Mouse (Mus musculus) intestine, postnatal 0 days (tissue): ENCODE data around the gene Kcnma1. TPM values are rescaled to one million over a fixed set of nuclear protein-coding genes. Genes with fewer than 3 reads are reported as not detected.

Experiments
- ATAC-seq: fragments of 200-750 bp; cut with Nextera tagmentation; 2 replicates; pipeline ENCODE4 v1.8.0; 2017; ENCODE audit warnings: mild to moderate bottlenecking, moderate TSS enrichment, moderate library complexity
- H3K27ac ChIP-seq: fragments of 300-500 bp; sonication (generic); 2 replicates; pipeline ENCODE4 v1.5.1; 2014; ENCODE audit warnings: mild to moderate bottlenecking, low read depth, low read length, moderate library complexity
- H3K27me3 ChIP-seq: fragments of 300-500 bp; sonication (generic); replicated peaks from 2 replicates; pipeline ENCODE4 v1.6.1; 2014; ENCODE audit warnings: low read length, mixed read lengths; ENCODE audit not compliant: control insufficient read depth, insufficient read depth
- H3K36me3 ChIP-seq: fragments of 300-500 bp; sonication (generic); 2 replicates; pipeline ENCODE4 v1.6.1; 2014; ENCODE audit warnings: mild to moderate bottlenecking, moderate library complexity; ENCODE audit not compliant: control insufficient read depth, insufficient read depth
- H3K4me1 ChIP-seq: fragments of 300-500 bp; sonication (generic); replicated peaks from 2 replicates; pipeline ENCODE4 v1.6.1; 2014; ENCODE audit warnings: antibody characterized with exemption, low read length, mixed read lengths; ENCODE audit not compliant: control insufficient read depth, insufficient read depth
- H3K4me2 ChIP-seq: fragments of 300-500 bp; sonication (generic); replicated peaks from 2 replicates; pipeline ENCODE4 v1.6.1; 2014; ENCODE audit warnings: low read depth, mild to moderate bottlenecking, moderate library complexity
- H3K4me3 ChIP-seq: fragments of 300-500 bp; sonication (generic); 2 replicates; pipeline ENCODE4 v1.5.1; 2014; ENCODE audit warnings: low read depth, low read length
- H3K9ac ChIP-seq: fragments of 300-500 bp; sonication (generic); 2 replicates; pipeline ENCODE4 v1.6.1; 2014; ENCODE audit warnings: mild to moderate bottlenecking, low read depth, low read length
- H3K9me3 ChIP-seq: fragments of 300-500 bp; sonication (generic); 2 replicates; pipeline ENCODE4 v1.6.1; 2016; ENCODE audit warnings: mixed run types; ENCODE audit not compliant: control insufficient read depth
- CTCF ChIP-seq: sonication (generic); IDR thresholded peaks from 2 replicates; pipeline ENCODE4 v1.5.1; 2016; ENCODE audit warnings: low read depth, mild to moderate bottlenecking, control low read depth, antibody characterized with exemption, moderate library complexity
- WGBS: fragments of 180-500 bp; shearing (Covaris S2); extraction: QIAGEN DNeasy Blood & Tissue Kit; methylation state at CpG from one replicate; pipeline ENCODE4 v1.1.7; 2014; 5-methylcytosine and 5-hydroxymethylcytosine counted together
- polyA plus RNA-seq: library from polyadenylated mRNA; unstranded; fragments of >200 nt; fragmentation: Nextera tagmentation; extraction: Ambion mirVana; gene quantifications from 2 replicates; pipeline ENCODE4 v1.2.1, GENCODE M21; 2015

Kcnma1 gene
- polyA plus RNA-seq, 1 experiment from 2014 or later: 6.7 TPM

DNA sequence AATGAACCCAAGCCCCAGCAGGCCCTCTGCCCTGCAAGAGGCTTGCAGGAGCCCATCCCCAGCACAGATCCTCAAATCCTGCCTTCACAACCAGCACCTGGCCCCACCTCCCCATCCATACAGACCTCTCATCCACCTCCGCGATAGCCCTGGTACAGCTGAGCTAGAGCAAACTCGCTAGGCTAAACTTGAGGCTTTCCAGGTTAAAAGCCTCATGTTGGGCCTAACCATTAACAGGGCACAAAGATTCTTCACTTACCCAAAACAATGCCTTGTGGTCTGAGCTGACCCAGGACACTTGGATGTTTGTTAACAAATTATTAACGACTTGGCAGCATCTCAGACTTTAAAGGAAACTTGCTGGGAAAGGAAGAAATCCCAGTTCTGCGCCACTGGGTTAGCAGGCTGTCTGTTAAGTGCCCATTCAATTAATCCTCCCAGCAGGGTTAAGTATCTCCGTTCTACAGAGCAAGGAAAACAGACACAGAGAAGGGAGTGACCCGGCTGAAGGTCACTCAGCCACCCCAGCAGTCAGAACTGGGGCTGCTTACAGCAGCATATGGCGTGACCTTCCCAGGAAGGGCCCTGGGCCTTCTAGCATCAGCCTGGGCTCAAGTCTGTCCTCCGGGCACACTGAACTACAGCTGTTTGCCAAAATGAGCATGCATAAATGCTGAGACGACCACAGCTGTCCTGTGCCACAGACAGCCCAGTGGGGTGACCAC lies 178.7 kb downstream of the Kcnma1 start:
- Histone ChIP-seq H3K9ac (no peak overlapping the region), H3K9me3 (no peaks in the 10 kb centered on the region), H3K27me3 (no peaks in the 10 kb centered on the region), H3K36me3 (no peaks in the 10 kb centered on the region), H3K27ac (no peak overlapping the region), H3K4me3 (no peak overlapping the region), H3K4me2 (no peak overlapping the region), H3K4me1 (no peaks in the 10 kb centered on the region)
- TF ChIP-seq CTCF: no peak
- 54% methylated on average over 10 of the region's 10 CpGs for WGBS
- ATAC-seq: no peak

DNA sequence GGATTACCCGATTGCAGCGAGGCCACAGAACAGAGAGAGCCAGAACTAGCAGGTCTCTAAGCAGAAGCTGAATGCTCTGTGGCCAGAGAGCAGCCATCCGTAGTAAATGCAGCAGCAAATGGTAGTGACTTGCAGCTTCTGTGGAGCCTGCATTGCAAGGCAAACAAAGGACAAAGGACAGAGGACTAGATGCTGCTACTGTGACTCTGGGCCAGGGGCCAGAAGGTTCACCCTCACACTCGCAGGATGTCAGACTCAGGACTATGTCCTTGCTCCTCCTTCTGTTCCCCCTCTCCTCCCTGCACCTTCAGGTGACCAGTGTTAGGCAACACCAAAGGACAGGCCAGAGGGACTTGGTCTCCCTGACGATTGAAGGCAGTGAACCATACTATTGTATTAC lies 183.0 kb downstream of the Kcnma1 start:
- Histone ChIP-seq H3K4me3 (no peak overlapping the region), H3K4me2 (no peak overlapping the region), H3K27me3 (no peaks in the 10 kb centered on the region), H3K36me3 (no peaks in the 10 kb centered on the region), H3K9me3 (no peaks in the 10 kb centered on the region), H3K9ac (no peak overlapping the region), H3K27ac (no peak overlapping the region), H3K4me1 (no peaks in the 10 kb centered on the region)
- WGBS: 50% methylated on average over 5 of the region's 5 CpGs
- TF ChIP-seq CTCF: no peak
- ATAC-seq: no peak

DNA sequence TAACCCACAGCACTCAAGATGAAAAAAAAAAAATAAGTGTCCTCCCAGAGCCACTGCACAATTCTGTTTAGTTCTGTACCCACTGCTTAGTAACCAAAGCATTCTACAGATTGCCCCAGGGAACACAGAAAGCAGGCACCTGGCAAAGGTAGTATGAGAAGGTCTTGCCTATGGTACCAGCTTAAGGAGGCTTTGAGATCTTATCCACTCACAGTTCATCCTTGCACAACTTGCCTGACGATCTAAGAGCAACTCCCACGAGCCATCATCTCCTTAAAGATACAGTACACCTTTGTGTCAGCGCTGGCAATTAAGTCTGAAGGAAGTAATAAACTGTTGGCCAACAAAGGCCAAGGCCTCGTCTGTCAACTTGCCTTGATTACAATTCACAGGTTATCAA lies 184.0 kb downstream of the Kcnma1 start:
- Histone ChIP-seq H3K27ac (no peak overlapping the region), H3K4me2 (no peak overlapping the region), H3K36me3 (no peaks in the 10 kb centered on the region), H3K4me3 (no peak overlapping the region), H3K9me3 (no peaks in the 10 kb centered on the region), H3K4me1 (no peaks in the 10 kb centered on the region), H3K9ac (no peak overlapping the region), H3K27me3 (no peaks in the 10 kb centered on the region)
- 23% methylated on average over 4 of the region's 4 CpGs for WGBS
- ATAC-seq: no peak
- TF ChIP-seq CTCF: no peak

DNA sequence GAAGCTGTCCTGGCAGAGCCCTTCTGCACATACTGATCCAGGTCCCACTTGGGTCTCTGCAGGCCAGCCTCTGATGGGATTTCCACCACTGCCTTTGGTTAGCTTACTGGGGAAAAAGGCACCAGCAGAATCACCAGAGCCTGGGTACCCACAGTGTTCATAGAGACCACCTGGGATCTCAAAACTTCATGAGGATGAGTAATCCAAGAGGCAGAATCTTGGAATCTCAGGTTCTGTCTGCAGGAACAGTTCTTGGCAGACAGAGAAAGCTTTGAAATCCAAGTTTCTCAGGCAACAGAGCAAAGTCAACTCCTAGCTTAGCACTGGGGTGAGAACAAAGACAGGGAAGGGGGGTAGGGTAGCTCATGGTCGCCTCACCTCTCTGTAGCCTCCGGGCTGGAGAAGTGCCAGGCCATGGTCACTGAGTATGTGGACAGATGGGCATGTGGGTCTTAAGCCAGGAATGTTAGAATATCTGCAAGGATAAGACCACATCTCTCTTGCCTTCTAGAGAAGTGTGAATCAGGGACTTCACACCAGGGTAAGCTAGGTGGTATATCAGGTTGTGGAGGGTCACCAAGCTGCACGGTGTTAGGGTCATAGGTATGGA lies 185.5 kb downstream of the Kcnma1 start:
- H3K36me3 ChIP-seq: no peaks in the 10 kb centered on the region
- WGBS: 91% methylated on average over 3 of the region's 3 CpGs

DNA sequence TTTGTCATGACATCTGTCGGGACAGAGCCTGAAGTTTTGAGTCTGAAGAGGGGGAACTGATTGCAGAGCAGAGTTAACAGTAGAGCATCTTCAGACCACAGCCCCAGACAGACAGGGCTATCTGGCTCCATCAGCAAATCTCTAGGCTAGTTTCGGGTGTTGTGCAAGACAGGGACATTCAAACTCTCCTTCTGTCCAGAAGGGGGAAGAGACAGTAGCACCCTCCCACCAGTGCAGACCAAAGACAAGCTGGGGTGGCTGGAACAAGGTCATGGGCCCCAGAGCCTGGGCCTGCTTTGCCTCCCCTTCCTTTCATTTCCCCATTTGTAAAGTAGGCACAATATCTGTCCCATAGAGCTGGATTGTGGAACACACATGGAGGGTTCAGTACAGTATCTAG lies 189.4 kb downstream of the Kcnma1 start:
- no peak overlapping the region for H3K4me3 ChIP-seq
- no peaks in the 10 kb centered on the region for H3K4me1 ChIP-seq
- no peak for TF ChIP-seq CTCF
- no peak overlapping the region for H3K4me2 ChIP-seq
- no peak for ATAC-seq
- WGBS: 78% methylated on average over 2 of the region's 2 CpGs
- no peaks in the 10 kb centered on the region for H3K36me3 ChIP-seq
- no peaks in the 10 kb centered on the region for H3K27me3 ChIP-seq
- no peaks in the 10 kb centered on the region for H3K9me3 ChIP-seq
- H3K9ac ChIP-seq: no peak overlapping the region
- no peak overlapping the region for H3K27ac ChIP-seq

More for the DNA sequence above, 185.5 kb downstream of the Kcnma1 start:
- Histone ChIP-seq H3K4me1 (no peaks in the 10 kb centered on the region), H3K4me3 (no peak overlapping the region), H3K9ac (no peak overlapping the region), H3K4me2 (no peak overlapping the region), H3K27ac (no peak overlapping the region), H3K9me3 (no peaks in the 10 kb centered on the region), H3K27me3 (no peaks in the 10 kb centered on the region)
- ATAC-seq: no peak
- TF ChIP-seq CTCF: no peak

DNA sequence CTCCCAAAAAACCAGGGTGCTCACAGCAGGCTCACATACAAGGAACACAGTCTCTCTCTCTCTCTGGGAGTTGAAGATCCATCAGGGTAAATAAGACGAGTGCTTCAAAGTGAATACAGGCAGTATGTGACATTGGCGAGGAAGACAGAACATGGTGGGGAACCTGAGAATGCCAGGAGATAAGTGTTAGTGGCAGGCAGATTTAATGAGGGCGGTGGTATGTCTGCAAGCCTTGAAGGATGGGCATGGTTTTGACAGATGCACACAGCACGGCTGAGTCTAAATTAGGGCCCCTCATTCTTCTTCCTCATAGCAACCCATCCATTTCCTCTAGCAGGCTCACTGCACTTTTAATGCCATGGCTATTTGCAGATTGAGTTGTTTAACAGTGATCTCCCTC lies 190.0 kb downstream of the Kcnma1 start:
- 58% methylated on average over 4 of the region's 4 CpGs for WGBS
- no peaks in the 10 kb centered on the region for H3K9me3 ChIP-seq
- no peak for TF ChIP-seq CTCF
- H3K27me3 ChIP-seq: no peaks in the 10 kb centered on the region
- H3K4me1 ChIP-seq: no peaks in the 10 kb centered on the region
- H3K4me3 ChIP-seq: no peak overlapping the region
- no peaks in the 10 kb centered on the region for H3K36me3 ChIP-seq
- H3K9ac ChIP-seq: no peak overlapping the region
- ATAC-seq: no peak
- no peak overlapping the region for H3K27ac ChIP-seq
- no peak overlapping the region for H3K4me2 ChIP-seq
